Mouse (Mus musculus) kidney, adult 11 months (tissue): ENCODE data around the gene E130308A19Rik.
A peak's percentile ranks its signal among the peaks of the same experiment; 100 is the strongest.
"Not testable (repeated sequence)": the region's sequence is repeated elsewhere in the genome, so short reads cannot be mapped to it uniquely, and the experiment has no call there.

Source experiments
- DNase-seq: peaks from one replicate; pipeline ENCODE4 v3.0.0; 2022

E130308A19Rik gene

DNA sequence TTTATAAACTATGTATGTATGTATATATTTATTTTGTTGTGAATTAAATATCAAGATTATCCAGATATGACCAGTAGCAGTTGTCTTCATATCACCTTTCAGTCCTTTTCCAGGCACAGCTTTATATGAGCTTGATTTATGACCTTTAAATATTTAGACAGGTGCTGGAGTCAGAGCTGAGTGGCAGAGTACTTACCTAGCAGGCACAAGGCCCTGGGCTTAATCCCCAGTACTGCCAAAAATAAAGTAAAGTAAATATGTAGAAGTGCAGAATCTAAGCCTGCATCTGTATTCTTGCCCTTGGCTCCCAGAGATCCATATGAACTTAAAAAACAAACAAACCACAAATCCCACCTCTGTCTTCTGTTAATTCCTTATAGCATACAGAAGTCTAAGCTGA is 163.0 kb downstream of the E130308A19Rik start:
- DNase-seq: no peak

DNA sequence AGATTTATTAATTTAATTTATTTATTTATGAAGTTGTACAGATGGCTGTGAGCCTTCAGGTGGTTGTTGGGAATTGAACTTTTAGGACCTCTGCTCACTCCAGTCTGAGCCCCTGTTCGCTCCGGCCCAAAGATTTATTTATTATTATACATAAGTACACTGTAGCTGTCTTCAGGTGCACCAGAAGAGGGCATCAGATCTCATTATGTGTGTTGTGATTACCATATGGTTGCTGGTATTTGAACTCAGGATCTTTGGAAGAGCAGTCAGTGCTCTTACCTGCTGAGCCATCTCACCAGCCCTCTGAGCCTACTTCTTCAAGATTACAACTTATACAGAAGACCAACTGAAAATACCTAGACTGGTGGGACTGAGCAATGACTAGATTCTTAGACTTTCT is 167.6 kb downstream of the E130308A19Rik start:
- not testable (repeated sequence) for DNase-seq

DNA sequence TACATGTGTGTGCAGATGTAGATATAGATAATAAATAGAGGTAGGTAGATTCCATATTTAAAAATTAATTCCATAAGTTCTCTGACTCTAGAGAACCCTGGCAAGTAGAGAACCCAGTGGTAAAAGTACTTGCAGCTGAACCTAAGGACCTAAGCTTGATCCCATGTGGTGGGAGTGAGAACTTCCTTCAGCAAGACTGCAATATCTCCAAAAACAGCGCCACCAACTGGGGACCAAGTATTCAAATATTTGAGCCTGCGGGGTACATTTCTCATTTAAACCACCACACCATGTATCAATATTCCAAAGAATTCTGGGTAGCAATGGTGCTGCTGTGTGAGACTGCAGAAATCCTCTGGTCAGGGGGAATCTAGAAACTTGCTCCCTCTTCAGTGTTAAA is 168.1 kb downstream of the E130308A19Rik start:
- no peak for DNase-seq

DNA sequence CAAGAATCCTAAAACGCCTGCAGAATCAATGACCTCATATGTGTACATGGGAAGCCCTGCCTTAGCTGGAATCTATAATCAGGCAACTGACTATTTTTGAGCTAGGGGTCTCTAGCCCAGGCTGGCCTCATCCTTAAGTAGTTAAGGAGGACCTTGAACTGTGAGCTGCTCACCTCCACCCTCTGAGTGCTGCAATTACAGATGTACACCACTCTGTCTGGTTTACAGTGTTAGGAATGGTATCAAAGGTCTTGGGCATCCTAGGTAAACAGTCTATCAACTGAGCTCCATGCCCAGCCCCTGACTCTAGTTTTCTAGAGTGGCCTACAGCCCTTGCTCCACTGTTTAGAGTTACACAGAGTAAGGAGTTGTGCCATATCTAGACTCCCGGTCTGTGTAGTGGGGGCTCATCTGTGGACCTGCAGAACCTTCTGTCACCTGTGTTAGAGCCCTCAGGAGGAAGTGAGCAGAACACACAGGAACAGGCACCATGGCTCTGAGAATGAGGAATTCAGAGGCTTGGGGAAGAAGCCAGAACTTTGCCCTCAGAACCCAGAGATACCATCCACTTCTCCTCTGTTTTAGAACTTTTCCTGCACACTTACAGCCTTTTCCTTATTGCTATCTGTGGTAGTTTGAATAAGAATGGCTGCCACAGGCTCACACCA is 169.9 kb downstream of the E130308A19Rik start:
- DNase-seq: no peak

DNA sequence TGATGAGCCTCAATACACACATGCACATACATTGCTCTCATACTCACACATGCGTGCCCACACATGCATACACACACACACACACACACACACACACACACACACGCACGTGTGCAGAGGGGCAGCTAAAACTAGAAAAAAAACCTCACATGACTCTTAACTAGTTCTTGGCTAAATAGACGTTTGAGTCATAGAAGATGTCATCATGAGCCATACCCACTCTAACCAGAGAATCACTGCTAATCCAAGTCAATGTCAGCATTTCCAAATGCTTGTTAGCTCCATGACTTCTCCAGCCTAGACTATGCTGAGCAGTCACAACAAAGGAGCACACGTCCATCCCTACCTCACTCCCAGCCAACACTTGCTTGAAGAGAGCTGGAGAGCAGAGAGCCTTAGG is 174.2 kb downstream of the E130308A19Rik start:
- DNase-seq: no peak

DNA sequence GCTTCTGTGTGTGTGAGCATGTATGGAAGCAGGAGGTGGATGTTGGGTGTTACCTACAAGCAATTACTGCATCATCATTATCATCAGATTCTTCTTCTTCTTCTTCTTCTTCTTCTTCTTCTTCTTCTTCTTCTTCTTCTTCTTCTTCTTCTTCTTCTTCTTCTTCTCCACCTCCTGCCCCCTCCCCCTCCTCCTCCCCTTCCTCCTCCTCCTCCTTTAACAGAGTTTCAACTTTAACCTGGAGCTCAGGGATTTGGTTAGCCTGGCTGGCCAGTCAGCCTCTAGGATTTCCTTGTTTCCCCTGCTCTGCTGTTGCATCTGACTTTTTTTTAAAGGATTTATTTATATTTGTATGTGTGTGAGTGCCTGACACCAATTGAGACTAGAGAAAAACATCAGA is 175.5 kb downstream of the E130308A19Rik start, which contains the start of gene Inip:
Inip (minus strand) TSS at position 101 of the 400 bp plus-strand sequence.
- DNase-seq: no peak

DNA sequence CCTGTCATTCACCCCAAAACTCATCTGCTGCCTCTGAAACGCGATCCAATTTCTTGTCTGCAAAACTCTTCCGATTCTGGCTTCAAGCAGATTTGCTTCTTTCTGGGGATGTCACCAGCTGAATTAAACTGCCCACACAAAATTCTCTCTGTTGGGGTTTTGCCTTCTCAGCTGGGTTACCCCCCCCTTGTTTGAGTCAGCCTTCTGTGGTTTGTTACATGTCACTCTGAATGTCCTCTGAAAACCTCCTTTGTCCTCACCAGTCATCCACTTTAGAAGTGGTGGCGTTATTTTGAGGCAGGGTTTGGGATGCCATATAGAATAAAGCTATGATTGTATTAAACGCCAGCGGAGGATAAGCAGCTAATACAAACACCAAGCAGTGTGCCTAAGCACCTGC is 176.1 kb downstream of the E130308A19Rik start:
- no peak for DNase-seq

DNA sequence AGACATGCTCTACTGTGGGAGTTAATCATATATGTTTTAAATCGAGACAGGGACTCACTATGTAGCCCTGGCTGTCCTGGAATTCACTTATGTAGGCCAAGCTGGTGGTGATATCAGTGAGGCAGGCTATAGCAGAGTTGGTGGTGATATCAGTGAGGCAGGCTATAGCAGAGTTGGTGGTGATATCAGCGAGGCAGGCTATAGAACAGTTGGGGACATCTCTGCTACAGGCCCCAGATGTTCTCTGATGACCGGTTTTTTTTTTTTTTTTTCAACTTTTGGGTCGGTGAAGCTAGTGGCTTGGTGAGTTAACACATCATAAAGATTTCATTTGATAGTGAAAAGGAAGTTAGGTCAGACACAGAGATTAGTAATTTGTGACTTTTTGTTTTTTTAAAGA is 176.8 kb downstream of the E130308A19Rik start:
- DNase-seq: no peak

DNA sequence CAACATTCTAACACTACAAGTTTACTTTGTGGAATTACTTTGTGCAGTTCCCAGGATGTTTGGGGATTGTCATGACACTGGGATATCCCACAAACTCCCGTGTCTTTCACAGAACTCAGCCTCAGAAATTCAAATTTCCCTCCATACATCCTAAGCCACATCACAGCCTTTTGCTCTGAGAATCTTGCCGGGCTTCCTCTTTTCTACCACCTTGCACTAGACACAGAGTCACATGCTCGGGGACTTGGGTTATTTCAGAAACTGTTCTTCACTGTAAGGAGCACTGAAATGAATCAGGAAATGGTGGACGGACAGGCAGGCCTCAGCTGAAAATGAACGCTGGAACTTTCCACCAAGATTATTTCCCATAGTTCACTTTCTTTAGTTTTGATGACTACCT is 177.3 kb downstream of the E130308A19Rik start:
- no peak for DNase-seq

DNA sequence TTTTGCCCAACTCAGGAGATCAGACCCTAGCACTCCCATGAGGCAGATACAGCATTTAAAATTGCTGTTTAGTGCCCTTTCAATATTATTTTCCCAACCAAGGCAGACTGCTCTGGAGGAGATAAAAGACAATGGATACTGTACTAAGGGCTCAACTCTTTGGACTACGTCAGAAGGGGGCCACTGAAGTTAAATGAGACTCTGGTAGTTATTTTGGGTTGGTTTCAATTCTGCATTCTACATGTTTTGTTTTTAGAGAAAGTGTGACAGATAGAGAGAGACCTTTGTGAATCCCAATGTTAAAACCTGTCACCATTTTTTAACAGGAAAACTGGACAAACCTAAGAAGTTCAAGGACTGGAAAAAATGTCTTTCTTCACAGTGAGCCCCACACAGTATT is 178.7 kb downstream of the E130308A19Rik start:
- no peak for DNase-seq

DNA sequence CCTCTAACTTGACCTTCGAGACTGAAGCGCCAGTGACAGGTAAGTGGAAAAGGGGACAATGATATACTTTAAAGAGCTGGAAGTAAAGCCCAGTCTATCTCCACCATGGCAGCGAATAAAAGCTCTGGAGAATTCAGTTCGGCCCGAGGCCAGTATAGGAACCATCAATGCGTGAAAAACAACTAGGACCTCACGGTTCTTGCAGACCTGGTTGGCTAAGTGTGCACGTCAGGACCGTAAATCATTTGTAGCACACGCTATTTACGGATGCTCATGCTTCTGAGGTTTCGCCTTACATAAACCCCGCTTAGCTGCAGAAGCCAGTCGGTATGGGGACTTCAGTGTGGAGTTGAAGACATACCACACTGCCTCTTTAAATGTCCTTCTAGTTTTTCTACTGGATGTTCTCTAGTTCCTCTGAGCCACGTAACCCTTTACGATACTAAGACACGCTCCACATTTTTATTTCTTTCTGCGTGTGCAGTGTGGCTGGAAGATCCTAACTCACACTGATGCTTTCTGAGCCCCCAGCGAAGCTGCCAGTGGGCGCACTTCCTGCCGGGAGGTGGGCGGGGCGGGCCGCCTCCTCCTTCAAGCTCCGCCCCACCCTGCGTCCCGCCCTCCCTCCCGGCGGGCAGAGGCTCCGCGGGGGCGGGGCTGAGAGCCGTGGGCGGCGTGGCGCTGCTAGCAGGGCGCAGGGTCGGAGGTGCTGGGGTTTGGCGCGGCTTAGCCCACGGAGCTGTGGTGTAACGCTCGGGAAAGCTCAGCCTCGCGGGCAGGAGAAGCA is 179.4 kb downstream of the E130308A19Rik start, which contains the start of gene Snx30:
Snx30 (plus strand) TSS at position 660 of the 787 bp plus-strand sequence.
- DNase-seq: peak; percentile 85

DNA sequence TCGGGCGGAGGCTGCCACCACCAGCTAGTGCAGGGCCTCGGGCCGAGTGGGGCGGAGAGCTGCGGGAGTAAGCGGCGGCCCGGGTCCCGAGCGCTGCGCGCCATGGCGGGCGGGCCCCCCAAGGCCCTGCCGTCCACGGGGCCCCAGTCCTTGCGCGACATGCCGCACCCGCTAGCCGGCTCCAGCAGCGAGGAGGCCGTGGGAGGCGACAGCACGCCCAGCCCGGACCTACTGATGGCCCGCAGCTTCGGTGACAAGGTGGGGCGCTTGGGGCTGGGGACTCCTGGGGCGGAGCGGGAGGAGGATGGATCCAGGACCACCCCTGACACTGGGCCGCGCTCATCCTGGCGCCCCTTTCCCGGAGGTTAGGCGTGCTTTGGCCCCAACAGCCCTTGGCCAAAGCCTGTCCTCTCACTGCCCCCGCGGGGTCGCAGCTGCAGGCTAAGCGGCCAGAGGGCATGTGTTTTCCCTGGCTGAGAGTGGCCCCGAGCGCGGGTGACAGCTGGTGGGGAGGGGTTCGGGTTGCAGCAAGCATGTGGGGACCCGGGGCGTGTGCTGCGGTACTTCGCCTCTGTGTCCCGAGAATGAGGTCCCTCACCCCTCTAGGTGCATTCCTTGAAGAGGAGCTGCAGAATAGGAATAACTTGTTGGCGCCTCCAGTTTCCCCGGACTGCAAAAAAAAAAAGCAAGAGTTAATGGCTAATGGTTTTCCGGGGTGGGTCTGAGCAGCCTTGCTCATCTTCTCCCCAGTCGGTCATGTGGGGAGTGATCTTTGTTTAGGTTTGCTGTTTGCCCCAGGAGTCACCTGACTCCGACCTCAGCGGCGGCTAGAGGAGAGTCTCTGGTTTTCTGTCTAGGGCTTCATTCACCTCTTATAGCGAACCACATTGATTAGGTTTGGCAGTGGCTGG is 180.2 kb downstream of the E130308A19Rik start:
- DNase-seq: peak; percentile 75

DNA sequence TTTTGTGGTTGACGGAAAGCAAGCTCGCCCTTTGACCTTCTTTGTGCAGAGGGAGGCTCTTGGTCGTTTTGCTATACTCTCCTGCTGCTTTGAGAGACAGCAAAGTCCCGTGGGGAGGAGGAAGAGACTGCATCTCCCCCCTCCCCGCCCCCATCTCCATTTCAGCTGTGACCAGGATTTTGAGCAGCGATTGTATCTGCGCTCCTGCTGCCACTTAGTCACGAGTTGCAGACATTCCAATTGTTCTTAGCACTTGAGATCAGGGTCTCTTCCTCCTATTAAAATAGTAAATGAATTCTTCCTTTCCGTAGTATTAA is 180.8 kb downstream of the E130308A19Rik start:
- DNase-seq: no peak

DNA sequence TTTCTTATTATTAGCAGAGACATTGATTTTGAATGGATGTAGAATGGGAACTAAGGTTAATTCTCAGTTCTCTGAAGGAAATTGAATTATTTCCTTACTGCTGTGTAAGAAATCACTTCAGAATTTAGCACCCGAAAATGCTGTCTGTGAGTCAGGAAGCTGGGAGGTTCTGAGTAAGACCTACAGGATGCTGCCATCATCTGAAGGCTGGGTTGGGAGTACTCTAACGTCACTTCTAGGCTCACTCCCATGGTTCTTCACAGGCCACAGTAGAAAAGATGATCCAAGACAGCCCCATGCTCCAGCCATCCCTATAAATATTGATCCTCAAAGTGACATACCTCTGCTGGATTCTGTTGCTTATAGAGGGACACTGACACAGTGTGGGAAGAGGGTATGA is 181.5 kb downstream of the E130308A19Rik start:
- no peak for DNase-seq

DNA sequence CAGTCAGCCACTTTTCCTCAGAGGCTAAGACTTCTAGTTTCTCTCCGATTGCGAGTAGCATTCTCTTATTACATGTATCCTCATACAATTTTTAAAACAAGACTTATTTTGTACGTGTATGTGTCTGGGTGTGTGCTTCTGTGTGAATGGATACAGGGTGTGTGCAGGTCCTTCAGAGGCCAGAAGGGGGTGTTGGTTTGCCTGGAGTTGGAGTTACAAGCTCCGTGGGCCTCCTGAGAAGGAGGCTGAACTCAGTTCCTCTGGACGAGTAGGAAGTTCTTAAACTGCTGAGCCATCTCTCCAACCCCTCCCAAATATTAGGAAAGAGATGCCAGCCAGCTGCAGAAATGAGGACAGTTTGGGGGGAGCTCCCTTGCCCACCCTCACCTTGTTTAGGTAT is 182.4 kb downstream of the E130308A19Rik start:
- DNase-seq: no peak
